Mouse (Mus musculus): Measurements from ENCODE around the gene Smad5. TPM values are rescaled to one million over a fixed set of nuclear protein-coding genes. Genes with fewer than 3 reads are reported as not detected.
A peak's percentile ranks its signal among the peaks of the same experiment; 100 is the strongest.

The Smad5 gene
- 50.9 and 61.1 TPM in 2 replicates for total RNA-seq (2021)
- long read RNA-seq, experiment 1, full-length matches to known transcripts: 1 of 16 reads
- long read RNA-seq, experiment 1, partial matches to known transcripts: 1 of 16 reads
- long read RNA-seq, experiment 1, other reads (novel, unspliced or antisense): 14 of 16 reads
- long read RNA-seq, experiment 2, full-length matches to known transcripts: 1 of 12 reads
- long read RNA-seq, experiment 2, partial matches to known transcripts: 2 of 12 reads
- long read RNA-seq, experiment 2, other reads (novel, unspliced or antisense): 9 of 12 reads

GRCm38 (mm10) chr13:56702469-56703221 lies at the start of gene Smad5:
Gene Smad5, plus strand, starts transcription at chr13:56703010.
- DNase-seq: peak; percentile 96

DNA sequence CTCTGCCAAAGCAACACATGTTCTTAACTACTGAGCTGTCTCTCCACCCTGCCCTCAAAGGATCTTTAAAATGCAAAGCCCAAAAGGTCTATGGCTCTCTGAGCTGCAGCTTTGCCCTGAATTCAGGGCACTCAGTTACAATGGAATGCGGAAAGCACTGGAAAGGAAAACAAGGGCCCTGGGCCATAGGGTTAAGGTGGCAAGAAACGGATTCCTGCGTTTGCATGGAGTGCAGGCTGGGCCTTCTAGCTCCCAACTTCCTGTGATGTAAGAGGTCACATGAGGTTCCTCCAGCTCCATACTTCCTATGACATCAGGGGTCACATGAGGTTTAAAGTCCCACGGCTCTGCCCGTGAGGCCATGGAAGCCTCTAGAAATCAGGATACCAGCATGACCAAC lies 48.6 kb upstream of the Smad5 start:
- DNase-seq: no peak

DNA sequence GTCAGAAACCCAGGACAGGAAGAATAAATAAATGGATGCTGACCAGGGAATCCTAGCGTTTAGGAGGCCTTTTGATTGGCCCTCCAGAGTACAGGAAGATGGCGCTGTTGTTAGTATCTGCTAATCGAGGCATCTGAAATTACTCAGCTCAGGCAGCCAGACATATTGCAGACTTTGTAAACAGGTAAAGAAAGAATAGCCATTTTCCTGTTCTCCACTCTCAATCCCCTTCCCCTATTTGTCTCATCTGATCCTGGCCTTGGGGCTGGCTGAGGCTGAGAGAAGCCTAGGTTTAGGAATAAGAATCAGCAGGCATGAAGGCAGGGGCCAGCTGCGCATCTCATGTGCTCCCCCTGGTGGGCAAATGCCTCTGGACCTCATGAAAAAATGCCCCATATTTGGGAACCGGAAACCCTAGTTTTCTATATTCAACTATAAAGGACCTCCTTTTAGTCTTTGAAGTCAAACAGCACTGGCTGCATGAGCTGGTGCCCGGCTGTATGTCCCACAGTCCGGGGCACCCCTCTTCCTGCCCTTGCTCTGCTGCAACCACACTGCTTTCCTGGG lies 44.8 kb upstream of the Smad5 start:
- peak; percentile 90 for DNase-seq

GRCm38 (mm10) chr13:56658931-56659330 lies 43.9 kb upstream of the Smad5 start:
- DNase-seq: no peak

- peak; percentile 71 for DNase-seq
Measured at GRCm38 (mm10) chr13:56661914-56662621, 40.7 kb upstream of the Smad5 start.

DNA sequence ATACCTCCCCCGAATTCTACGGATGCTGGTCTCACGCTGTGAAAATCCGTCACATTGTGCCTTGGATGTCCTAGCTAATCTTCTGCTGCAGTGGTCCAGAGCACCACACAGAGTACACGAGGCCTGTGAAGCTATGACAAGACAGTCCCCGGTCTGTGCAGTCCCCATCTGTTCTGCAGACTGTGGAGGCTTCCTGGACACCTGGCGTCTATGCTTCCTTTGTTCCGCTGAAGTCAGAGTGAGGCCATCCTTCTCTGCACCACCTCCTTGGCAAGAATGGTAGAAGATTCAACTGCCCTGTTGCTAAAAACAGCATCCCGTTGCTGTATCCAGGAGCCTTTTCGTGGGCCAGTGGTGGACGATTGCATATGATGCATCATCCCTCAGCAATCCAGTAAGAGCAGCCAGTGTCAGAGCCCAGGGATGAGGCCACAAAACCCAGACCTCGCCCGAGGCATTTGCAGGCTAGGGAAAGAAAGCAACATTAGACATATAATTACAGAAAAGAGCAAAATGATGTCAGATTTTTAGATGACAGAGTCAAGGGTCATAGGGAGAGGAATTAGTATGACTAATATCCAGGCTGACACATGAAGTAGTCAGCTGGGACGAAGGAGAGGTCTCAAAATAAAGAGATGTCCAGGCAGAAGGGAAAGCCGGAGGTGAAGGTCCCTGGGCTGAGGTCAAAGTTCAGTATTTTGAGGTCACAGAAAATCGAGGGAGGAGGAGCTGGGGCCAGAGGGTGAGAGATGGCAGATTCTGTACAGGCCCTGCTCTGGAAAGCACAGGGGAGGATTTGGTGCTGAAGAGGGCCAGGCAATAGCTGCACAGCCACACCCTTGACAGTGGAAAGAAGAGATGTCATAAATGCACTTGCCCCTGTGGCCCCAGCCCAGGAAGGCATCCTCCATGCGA lies 38.3 kb upstream of the Smad5 start:
- DNase-seq: no peak

GRCm38 (mm10) chr13:56671206-56671605 lies 31.6 kb upstream of the Smad5 start:
- DNase-seq: no peak

GRCm38 (mm10) chr13:56677731-56678130 lies 25.1 kb upstream of the Smad5 start:
- no peak for DNase-seq

GRCm38 (mm10) chr13:56678188-56678787 lies 24.5 kb upstream of the Smad5 start:
- peak; percentile 85 for DNase-seq

- peak; percentile 65 for DNase-seq
Measured at GRCm38 (mm10) chr13:56678826-56679504, 23.8 kb upstream of the Smad5 start.

GRCm38 (mm10) chr13:56681924-56682323 lies 20.9 kb upstream of the Smad5 start:
- DNase-seq: no peak

DNA sequence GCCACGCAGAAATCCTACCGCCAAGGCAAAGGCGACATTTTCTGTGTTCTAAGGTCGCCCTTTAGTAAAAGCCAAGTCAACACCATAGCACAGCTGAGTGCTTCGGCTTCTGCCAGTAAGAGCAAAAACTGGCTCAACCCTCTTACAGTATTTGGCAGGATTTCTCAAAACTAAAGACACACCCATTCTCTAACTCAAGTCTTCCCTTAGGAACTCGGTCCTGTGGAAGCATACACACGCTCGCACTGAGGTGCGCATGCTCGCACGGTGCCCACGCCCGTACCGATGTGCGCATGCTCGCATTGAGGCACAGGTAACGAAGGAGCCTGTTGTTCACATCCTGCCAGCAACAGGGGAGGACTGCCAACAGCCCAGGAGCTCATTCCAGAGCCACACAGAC lies 20.5 kb upstream of the Smad5 start:
- peak; percentile 42 for DNase-seq

GRCm38 (mm10) chr13:56683306-56683705 lies 19.5 kb upstream of the Smad5 start:
- DNase-seq: peak; percentile 36

- DNase-seq: peak; percentile 12
Measured at GRCm38 (mm10) chr13:56692011-56692410, 10.8 kb upstream of the Smad5 start.

DNA sequence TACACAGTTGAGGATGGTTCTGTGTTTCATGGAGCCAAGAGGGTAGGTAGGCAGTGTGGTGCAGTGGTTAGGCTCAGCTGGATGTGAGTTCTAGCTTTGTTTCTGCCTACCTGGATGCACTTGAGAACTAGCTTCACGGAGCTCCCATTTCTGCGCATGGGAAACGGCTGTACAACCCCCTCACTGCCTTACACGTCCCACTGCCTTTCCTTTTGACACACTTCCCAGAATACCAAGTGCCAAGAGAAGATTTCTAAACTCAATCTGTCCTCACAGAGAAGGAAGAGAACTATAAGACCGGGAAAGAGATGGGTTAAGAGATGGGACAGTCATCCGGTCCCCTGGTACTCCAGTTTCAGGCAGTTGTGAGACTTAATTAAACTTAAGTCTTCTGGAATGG lies 10.2 kb upstream of the Smad5 start:
- DNase-seq: no peak

GRCm38 (mm10) chr13:56695701-56696100 lies 7.1 kb upstream of the Smad5 start:
- DNase-seq: no peak

GRCm38 (mm10) chr13:56696699-56697098 lies 6.1 kb upstream of the Smad5 start:
- DNase-seq: no peak

DNA sequence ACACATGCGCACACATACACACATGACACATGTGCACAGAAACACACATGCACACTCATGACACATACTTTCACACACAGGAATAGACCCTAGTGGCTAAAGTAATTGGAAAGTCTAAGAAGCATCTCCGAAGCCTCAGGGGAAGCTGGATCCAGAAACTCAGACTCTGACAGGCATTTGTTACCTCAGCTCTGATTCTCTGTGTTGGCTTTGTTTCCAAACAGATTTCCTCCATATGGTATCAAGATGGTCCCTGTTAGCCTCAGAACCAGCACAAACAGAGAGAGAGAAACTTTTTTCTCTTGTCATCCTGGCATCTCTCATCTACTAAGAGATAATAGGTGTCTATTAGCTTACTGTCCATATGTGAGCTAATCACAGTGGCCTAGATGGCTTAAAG lies 5.6 kb upstream of the Smad5 start:
- DNase-seq: no peak

DNA sequence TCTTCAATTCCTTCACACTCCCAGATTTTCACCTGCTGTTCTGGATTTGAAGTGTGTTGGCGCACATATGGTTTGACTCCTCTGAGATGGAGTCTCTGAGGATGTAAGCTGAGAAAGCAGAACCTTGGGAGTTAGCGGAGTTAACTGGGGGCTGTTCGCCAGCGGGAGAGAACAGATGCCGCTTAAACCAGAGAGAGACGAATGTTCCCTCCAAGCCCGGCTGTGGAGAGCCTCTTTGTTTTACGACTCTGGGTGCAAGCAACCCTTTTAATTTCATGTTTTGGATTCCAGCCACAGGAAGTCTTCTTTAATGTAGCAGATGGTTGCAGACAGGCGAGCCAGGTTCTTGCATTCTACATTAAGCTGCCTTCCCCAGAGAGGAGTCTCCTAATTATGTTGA lies 4.4 kb upstream of the Smad5 start:
- DNase-seq: no peak

DNA sequence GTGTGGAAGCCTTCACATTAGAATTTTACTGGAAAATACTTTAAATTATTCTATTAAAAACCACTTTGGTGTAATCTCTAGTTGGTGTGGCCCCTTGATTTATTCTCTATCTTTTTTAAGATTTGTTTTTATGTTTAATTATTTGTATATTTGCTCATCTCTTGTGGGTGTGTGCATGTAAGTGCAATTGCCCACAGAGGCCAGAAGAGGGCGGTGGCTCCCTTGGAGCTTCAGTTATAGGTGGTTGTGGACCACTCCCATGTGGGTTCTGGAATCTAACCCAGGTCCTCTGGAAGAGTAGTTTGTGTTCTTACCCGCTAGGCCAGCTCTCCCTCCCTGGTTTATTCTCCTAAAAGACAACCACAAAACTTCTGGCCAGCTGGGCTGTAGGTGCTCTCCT lies 3.4 kb upstream of the Smad5 start:
- DNase-seq: no peak

- DNase-seq: no peak
Measured at GRCm38 (mm10) chr13:56700981-56701380, 1.8 kb upstream of the Smad5 start.
